Mouse (Mus musculus) ES-Bruce4 (cell line): ENCODE measurements around the gene Pip4k2a. TPM values are rescaled to one million over a fixed set of nuclear protein-coding genes. Genes with fewer than 3 reads are reported as not detected.

Experiments used
- H3K27ac ChIP-seq: 2 replicates; pipeline ENCODE4 v1.5.1; 2012; ENCODE audit warnings: low read length, inconsistent platforms; ENCODE audit not compliant: insufficient read depth
- H3K27me3 ChIP-seq: 2 replicates; pipeline ENCODE4 v1.6.1; 2012; ENCODE audit warnings: mild to moderate bottlenecking, low read length, inconsistent platforms; ENCODE audit not compliant: control insufficient read depth, poor library complexity, insufficient read depth, severe bottlenecking
- H3K36me3 ChIP-seq: 2 replicates; pipeline ENCODE4 v1.6.1; 2012; ENCODE audit warnings: inconsistent platforms, mild to moderate bottlenecking, low read length, moderate library complexity; ENCODE audit not compliant: control insufficient read depth, poor library complexity, insufficient read depth, severe bottlenecking
- H3K4me1 ChIP-seq: one replicate; pipeline ENCODE4 v1.8.1; 2011; ENCODE audit warnings: low read length; ENCODE audit not compliant: control insufficient read depth, insufficient read depth
- H3K4me3 ChIP-seq: 2 replicates; pipeline ENCODE4 v1.5.1; 2011; ENCODE audit warnings: low read depth, mild to moderate bottlenecking, low read length
- H3K9ac ChIP-seq: 2 replicates; pipeline ENCODE4 v1.6.1; 2012; ENCODE audit warnings: low read depth, mild to moderate bottlenecking, inconsistent platforms; ENCODE audit not compliant: poor library complexity, severe bottlenecking
- H3K9me3 ChIP-seq: replicated peaks from 2 replicates; pipeline ENCODE4 v1.6.1; 2012; ENCODE audit warnings: mild to moderate bottlenecking, low read length, inconsistent platforms; ENCODE audit not compliant: control insufficient read depth, poor library complexity, insufficient read depth, severe bottlenecking
- CTCF ChIP-seq: IDR thresholded peaks from one replicate; pipeline ENCODE4 v1.8.1; 2011; ENCODE audit warnings: low read depth, low read length
- EP300 ChIP-seq: IDR thresholded peaks from 2 replicates; pipeline ENCODE4 v1.6.1; 2011; ENCODE audit warnings: low read depth, low read length; ENCODE audit not compliant: insufficient read depth
- POLR2A ChIP-seq: IDR thresholded peaks from one replicate; pipeline ENCODE4 v1.8.1; 2011; ENCODE audit warnings: low read length; ENCODE audit not compliant: insufficient read depth
- polyA plus RNA-seq: library from polyadenylated mRNA; stranded (reverse); fragments of >200 nt; gene quantifications from 2 replicates; pipeline ENCODE4 v1.2.4, GENCODE M21; 2011; ENCODE audit warnings: low read depth; ENCODE audit not compliant: missing spikeins, insufficient read depth, insufficient read length

Gene Pip4k2a
- 6.3 and 9.6 TPM in 2 replicates for polyA plus RNA-seq

- no peak for TF ChIP-seq CTCF
- TF ChIP-seq POLR2A, result peak; percentile 79
- no peak for TF ChIP-seq EP300
- Histone ChIP-seq H3K9me3 (no peaks in the 10 kb centered on the region), H3K4me3 (peak within 1 kb of the TSS; percentile 94), H3K27ac (no peak within 1 kb of the TSS), H3K4me1 (no peaks in the 10 kb centered on the region), H3K27me3 (peaks cover 3% of the 10 kb centered on the region; the same call in 1 of the 2 replicates), H3K9ac (peak within 1 kb of the TSS; percentile 50), H3K36me3 (no peaks in the 10 kb centered on the region)
Observed at GRCm38 (mm10) chr2:18998054-18998478, at the start of gene Pip4k2a, which contains the start of gene 4930426L09Rik. Gene Pip4k2a, minus strand, starts transcription at chr2:18998126. Gene 4930426L09Rik, plus strand, starts transcription at chr2:18998343.

- TF ChIP-seq POLR2A (no peak), CTCF (no peak), EP300 (no peak)
- no peak overlapping the region for H3K4me3 ChIP-seq
- no peak overlapping the region for H3K27ac ChIP-seq
- H3K27me3 ChIP-seq, result no peaks in the 10 kb centered on the region
- no peaks in the 10 kb centered on the region for H3K36me3 ChIP-seq
- no peak overlapping the region for H3K9ac ChIP-seq
- H3K9me3 ChIP-seq, result no peaks in the 10 kb centered on the region
- H3K4me1 ChIP-seq, result no peaks in the 10 kb centered on the region
Observed at GRCm38 (mm10) chr2:19037907-19038570, 40.1 kb upstream of the Pip4k2a start.

GRCm38 (mm10) chr2:19037430-19037829 lies 39.5 kb upstream of the Pip4k2a start:
- Histone ChIP-seq H3K9me3 (no peaks in the 10 kb centered on the region), H3K9ac (no peak overlapping the region), H3K4me1 (no peaks in the 10 kb centered on the region), H3K36me3 (no peaks in the 10 kb centered on the region), H3K27me3 (no peaks in the 10 kb centered on the region), H3K27ac (no peak overlapping the region), H3K4me3 (no peak overlapping the region)
- TF ChIP-seq EP300 (no peak), POLR2A (no peak), CTCF (no peak)

- Histone ChIP-seq H3K36me3 (no peaks in the 10 kb centered on the region), H3K9me3 (no peaks in the 10 kb centered on the region), H3K9ac (no peak overlapping the region), H3K4me1 (no peaks in the 10 kb centered on the region), H3K27me3 (no peaks in the 10 kb centered on the region), H3K27ac (no peak overlapping the region), H3K4me3 (no peak overlapping the region)
- no peak for TF ChIP-seq EP300
- TF ChIP-seq CTCF, result no peak
- TF ChIP-seq POLR2A, result no peak
Observed at GRCm38 (mm10) chr2:19024807-19025206, 26.9 kb upstream of the Pip4k2a start.

- no peaks in the 10 kb centered on the region for H3K27me3 ChIP-seq
- TF ChIP-seq EP300 (no peak), POLR2A (no peak), CTCF (no peak)
- H3K9ac ChIP-seq, result no peak overlapping the region
- H3K36me3 ChIP-seq, result no peaks in the 10 kb centered on the region
- no peak overlapping the region for H3K4me3 ChIP-seq
- no peaks in the 10 kb centered on the region for H3K4me1 ChIP-seq
- H3K27ac ChIP-seq, result no peak overlapping the region
- no peaks in the 10 kb centered on the region for H3K9me3 ChIP-seq
Observed at GRCm38 (mm10) chr2:19018034-19018433, 20.1 kb upstream of the Pip4k2a start.

- no peak for TF ChIP-seq EP300
- no peak for TF ChIP-seq CTCF
- no peak for TF ChIP-seq POLR2A
- Histone ChIP-seq H3K9ac (no peak overlapping the region), H3K36me3 (no peaks in the 10 kb centered on the region), H3K9me3 (no peaks in the 10 kb centered on the region), H3K4me1 (no peaks in the 10 kb centered on the region), H3K27ac (no peak overlapping the region), H3K27me3 (no peaks in the 10 kb centered on the region), H3K4me3 (no peak overlapping the region)
Observed at GRCm38 (mm10) chr2:19016839-19017238, 18.9 kb upstream of the Pip4k2a start.
